Mouse (Mus musculus) CD4-positive, CD25-positive, alpha-beta regulatory T cell, adult 2 months (primary cell): Measurements from ENCODE around the gene Zfhx3.

Experiments used
- DNase-seq: peaks from one replicate; pipeline ENCODE4 v3.0.0-alpha.2; 2012; ENCODE audit warnings: low read depth, low spot score

Zfhx3 gene

DNA sequence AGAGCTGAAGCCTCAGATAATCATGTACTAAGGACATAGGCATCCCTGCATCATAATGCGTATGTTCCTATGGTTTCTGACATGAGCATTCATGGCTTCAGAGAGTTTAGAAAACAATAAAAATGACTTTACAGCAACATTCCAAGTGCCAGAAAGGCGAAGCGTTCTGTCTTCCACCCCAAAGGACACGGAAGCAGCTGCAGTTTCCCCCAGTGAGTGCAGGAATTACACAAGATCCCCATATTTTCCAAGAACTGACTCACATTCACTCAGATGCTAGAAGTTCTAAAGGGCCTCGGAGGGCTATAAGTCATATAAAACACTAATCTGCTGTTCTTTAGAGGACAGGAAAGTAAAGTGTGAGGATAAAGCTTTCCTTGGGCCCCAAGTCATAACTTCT is 75.3 kb downstream of the Zfhx3 start:
- no peak for DNase-seq

DNA sequence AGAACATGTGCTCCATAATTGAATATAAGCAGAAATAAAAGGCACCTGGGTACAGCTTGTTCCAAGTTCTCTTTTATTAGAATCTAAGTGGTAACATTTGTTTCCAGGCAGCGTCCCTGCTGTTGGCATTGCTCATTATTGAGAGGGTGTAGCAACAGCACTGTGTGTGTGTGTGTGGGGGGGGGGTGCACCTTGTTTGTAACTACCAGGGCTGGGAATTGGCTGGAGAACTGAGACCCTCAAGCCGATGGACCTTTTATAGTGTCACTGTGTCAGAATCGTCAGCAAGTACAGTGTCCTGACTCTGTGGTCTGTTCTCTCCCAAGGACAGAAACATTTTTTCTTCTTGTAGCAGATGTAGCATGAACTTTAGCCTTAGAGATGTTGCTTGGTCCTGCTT is 77.2 kb downstream of the Zfhx3 start:
- DNase-seq: no peak

DNA sequence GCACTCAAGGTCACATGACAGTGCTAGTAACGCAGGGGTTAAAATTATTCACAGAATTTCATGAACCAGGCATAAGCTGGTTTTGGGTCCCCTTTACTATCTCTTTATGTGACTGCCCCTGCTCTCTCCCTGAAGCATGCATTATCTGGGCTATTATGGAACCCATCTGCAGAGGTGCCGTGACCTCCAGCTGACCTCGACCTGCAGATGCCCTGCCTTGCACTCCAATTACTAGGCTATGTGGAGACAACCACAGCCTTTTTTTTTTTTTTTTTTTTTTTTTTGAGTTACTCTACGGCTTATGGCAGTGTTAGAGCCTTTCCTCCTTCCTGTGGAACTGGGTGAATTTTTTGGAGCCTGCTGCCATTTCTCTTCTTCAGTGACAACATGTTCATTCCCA is 80.0 kb downstream of the Zfhx3 start:
- no peak for DNase-seq

DNA sequence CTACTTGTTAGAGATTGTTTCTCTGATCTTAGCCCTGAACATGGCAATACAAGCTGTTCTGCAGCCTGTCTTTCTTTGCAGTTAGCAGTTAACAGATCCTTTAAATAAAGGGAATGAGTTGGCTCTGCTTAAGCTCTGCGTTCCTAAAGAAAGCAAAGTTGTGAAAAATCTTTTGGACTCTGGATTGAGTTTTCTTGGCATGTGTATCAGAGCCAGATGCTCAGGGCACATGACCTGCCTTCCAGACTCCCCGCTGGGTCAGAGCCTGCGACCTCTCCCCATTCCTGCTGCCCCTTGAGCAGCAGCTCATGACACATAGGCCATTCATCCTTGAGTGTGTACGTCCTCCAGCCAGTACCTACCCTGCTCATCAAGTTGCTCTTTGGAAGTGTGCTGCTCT is 81.9 kb downstream of the Zfhx3 start:
- DNase-seq: no peak

DNA sequence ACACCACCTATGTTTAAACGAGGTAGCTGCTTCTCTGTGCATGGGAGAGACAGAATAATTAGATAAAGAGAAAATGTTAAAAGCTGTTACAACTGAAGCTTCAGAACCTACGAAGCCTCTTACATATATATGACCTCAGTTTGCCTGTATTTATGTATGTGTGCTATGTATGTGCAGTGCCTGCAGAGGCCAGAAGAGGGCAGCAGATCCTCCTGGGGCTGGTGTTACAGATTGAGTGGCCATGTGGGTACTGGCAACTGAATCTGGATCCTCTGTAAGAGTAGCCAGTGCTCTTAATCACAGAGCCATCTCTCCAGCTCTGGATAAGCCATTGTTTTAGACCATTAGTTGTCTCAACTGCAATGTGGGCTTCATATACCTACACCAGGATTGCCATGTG is 82.8 kb downstream of the Zfhx3 start:
- peak; percentile 3 for DNase-seq

DNA sequence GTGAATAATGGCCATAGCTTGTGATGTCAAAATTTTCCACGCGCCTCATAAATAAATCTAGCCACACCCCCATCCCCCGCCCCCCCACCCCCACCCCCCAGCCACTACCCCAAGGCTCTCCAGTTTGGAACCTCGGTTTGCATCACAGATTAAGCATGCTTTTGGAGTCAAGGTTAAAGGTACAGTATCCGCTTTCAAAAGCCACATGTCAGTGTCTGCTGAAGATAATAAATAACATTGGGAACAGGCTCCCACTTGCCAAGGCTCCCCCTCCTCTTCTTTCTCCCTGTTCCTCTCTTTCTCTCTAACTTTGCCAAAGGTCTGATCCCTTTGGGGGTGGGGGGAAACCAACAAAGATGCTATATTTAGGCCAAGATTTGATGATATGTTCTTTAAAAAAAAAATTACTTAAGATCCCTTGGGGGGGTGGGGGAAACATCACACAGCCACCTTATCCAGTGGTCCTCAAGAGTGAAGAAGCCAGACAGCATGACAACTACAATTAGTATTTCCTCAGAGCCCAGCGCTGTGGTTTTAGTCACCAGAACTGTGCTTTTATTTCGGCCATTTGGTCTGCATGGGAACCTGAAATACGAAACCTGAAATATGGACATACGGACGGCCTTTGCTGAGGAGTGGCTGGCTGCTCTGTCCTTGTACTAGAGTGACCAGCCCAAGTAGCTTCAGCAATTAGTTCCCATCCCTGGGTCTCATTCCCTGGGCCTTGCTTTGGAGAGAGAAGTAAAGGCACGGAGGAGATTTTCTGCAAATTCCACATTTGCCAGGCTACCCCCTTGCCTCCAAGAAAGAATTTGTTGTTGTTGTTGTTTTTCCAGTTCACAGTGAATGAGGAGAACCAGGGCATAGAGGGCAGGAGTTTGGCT is 84.4 kb downstream of the Zfhx3 start:
- DNase-seq: no peak

DNA sequence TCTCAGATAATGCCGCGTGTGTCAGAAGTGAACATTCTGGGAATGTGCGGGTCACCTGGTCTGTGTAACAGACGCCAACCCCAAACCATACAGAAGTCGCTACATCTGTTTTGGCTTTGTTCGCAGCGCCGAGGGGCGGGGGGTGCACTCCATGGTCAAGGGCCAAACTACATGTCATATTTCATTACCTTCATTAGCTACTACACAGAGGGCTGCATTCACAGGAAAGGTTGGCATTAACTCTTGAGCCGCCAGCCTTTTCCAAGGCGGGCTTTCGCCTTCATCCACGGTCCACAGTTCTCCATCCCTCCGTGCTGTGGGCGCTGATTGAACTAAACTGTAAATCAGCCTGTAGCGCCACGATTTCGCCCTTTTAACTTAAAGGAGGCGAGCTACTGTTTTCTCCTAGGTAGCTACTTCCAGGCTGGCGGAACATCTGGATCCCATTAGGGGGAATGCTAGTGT is 85.1 kb downstream of the Zfhx3 start:
- DNase-seq: no peak

DNA sequence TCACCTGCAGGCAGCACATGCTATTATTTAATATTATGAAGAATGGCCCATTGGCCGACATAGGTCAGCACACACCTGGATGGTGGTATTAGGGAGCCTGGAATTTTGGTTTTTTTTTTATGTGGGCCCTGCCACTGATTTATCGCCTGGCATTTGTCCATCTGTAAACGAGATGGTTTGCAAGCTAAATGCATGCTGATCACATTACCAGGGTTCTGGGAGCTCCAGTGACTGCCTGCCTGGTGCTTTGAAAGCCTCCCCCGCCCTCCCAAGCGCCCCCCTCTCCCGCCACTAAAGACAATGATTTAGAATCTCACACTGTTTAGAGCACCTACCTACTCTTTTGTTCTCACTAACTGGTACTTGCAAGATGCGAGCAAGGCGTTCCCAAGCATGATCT is 86.0 kb downstream of the Zfhx3 start:
- no peak for DNase-seq

DNA sequence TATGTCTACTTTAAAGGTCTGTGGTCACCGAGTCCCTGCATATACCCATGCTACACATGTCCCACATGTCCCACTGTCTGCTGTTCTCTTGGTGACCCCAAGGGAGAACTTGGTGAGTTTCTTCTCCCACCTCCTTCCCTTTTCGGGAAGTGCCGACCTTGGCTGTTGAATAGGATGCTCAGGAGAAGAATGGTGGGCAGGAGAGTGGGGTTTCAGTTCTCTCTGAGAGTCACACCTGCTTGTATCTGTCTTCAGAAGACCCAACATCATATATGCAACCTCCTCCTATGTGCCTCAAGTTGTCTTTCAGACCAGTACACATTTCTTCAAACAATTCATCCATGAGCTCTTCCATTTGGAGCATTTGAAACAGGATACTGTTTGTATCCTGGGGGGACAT is 88.7 kb downstream of the Zfhx3 start:
- DNase-seq: no peak

DNA sequence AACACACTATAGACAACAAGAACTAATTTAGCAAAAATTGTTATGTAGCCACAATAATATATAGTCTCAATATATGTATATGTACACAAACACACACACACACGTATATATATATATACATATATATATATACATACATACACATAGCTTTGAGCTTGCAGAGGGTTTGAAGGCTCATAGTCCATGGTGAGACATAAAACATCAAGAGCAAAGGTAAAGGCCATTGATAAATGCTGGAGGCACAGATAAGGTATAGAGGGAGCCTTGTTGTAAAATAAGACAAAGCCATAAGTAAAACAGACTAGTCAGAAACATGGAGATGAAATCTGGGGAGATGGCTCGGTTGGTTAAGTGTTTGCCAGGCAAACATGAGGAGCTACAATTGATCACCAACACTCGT is 91.6 kb downstream of the Zfhx3 start:
- DNase-seq: no peak

DNA sequence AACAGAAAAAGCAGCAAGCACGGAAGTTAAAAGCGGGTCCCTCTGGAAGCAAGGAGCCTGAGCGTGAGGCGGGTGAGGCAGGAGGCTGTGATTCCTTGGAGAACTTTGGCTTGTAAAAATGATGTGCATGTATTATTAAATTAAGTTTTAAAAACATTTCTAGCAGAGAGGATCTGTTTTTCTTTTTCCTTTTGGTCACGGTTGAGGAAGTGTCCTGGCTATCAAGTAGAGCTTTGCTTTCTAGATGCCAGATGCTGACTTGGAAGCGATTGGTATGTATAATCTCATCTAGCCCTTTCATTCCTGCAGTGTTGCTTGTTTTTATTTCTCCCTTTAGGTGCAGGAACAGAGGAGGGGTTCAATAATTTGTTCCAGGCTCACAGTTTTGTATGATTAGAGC is 92.3 kb downstream of the Zfhx3 start:
- no peak for DNase-seq

DNA sequence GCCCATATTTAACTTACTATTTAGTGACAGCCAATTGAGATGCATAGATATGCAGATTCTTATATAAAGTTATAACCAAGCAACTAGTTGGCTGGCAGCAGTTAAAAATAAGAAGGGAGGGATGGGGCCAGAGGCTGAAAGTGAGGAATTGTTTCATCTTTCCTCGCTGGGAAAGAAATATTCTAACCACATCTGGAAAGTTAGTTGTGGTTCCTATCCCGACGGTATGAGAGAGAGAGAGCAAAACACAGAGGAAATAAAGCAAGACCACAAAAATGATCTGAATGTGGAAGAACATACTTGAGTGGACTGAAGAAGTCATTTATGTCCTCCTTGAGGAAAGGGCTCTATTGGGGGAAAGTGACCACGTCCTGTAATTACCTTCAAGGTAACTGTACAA is 101.2 kb downstream of the Zfhx3 start:
- DNase-seq: no peak

DNA sequence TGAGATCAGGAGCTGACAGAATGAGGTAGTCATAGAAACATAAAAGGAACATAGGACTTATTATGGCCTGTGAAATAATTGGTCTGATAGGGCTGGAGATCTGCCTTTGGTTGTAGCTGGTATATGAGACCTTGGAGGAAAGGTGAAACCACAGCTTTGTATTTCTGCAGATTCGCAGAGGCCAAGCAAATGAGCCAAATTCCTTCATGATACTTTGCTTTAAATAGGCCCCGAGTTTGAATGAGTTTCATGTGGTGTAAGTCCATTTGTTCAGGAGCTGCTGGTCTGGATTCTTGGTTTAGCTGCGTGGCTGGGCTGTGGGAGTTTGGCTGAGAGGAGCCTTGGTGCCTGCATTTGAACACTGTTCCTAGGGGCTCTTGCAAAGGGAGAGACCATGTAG is 101.7 kb downstream of the Zfhx3 start:
- no peak for DNase-seq

DNA sequence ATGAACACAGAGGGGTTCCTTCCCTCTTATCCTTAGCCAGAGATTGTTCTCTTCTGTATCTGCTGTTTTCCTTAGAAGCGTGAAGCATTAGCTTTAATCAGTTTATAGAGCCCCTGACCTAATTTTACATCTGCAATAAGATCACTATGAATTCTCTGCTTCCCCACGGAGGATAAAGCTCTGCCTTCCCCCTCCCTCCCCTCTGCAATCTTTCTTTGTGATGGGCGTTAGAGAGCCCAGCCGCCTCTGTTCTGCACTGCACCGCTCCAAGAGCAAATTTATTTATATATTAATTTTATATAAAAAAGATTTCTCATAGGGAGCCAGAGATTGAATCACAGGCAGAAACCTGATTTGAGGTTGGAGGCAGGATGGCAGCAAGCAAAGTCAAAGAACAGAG is 113.8 kb downstream of the Zfhx3 start:
- DNase-seq: no peak

DNA sequence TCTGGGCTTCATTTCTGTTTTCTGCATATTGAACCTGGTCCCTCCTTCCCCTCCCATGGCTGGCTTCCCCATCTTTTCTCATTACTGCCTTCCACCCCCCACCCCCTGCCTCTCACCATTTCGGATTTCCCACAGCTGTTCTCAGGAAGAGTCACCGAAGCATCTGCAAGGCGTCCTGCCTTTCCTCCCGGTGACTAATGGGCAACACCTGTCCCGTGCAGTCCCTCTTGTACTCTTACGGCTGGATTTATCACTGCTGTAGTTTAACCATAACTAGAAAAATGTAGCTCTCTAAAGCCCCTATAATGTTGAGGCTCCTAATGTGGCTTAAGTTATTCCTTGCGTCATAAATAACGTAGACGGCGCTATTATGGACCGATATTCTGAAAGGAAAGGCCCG is 119.5 kb downstream of the Zfhx3 start:
- DNase-seq: no peak

DNA sequence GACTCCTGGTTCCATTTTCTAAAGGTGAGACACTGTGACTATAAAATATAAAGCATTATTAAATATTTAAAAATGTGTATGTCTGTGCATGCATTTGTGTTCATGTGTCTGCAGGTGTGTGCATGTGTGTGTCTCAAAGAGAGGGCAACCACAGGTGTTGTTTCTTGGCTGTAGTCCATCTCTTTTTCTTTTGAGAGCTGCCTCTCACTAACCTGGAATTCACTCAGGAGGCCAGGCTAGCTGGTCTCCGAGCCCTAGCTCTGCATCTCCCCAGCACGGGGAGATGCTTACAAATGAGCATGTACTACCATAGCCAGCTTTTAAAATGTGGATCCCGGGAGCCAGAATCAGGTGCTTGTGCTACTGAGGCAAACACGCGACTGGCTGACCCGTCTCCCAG is 124.7 kb downstream of the Zfhx3 start:
- no peak for DNase-seq

DNA sequence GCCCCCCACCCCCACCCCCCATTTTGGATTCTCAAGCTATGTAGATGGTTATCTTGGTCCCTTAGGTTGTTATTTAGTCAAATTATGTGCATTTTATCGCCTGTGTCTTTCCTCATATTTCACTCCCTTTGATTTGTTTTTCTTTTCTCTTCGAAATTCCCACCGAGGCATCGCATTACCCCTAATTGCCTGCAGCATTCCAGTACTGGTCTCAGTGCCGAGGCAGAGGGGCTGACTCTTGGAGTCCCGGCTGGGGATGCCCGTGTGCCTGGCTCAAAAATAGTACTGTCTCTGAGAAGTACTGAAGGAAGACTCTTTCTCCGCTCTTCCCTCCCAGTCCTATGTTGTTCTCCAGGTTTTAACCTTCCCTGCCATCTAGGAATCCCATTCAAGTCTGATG is 125.8 kb downstream of the Zfhx3 start:
- DNase-seq: no peak

DNA sequence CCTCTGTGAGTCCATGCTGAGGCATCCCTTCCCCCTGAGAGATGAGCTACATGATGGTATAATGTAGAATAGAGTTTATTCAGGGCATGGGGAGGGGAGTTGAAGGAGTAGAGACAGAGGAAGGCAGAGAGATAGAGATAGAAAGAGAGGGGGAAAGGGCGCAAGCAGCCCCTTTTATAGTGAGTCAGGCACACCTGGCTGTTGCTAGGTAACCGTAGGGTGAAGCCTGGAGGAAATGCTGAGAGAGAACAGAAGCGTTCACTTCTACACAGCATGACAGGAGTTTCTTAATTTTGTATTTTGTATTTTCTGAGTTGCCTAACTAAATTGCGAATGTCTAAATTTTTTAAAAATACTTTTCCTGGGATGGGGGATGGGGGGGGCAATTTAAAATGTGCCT is 128.0 kb downstream of the Zfhx3 start:
- no peak for DNase-seq

DNA sequence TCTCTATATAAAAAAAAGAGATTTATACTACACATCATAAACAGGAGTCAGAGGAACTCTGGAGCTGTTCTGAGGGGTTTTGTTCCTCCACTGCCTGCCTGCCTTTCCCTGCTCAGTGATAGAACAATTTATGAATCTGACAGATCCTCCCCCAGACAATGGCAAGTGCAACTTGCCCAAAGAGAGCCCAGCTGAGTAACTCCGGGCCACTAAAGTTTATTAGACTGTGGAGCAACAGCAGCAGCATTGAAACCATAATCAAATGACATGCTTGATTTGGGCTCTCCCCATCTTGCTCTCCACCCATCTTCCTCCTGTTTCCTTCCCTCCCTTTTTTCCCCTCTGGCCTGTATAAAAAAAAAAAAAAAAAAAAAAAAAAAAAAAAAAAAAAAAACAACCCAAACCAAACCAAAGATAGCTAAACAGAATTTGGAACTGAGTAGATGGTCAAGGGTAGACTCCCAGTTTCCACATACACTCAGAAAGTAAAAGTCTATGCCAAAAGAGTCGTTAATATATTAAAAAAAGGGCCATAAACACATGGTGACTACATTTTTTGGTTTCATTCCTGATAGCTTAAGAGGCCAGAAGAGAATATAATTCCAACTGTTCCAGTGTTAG is 129.8 kb downstream of the Zfhx3 start:
- DNase-seq: no peak

DNA sequence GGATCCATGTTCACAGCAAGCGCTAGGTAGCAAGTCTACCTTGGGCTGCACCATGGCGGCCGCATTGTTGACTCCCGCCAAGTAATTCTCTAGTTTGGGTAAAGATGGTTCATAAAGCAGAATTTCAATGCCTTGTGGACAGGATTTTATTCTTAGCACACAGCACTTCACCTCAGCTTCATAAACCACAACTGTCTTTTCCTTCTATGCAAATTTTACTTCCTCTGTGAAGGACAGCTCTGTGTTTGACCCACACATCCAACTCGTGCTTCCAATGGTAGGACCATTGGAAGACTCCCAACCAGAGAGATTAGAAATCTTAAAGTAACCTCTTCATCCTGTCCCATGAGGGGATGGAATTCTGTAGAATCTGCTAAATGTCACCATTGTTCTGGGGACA is 130.4 kb downstream of the Zfhx3 start:
- no peak for DNase-seq

DNA sequence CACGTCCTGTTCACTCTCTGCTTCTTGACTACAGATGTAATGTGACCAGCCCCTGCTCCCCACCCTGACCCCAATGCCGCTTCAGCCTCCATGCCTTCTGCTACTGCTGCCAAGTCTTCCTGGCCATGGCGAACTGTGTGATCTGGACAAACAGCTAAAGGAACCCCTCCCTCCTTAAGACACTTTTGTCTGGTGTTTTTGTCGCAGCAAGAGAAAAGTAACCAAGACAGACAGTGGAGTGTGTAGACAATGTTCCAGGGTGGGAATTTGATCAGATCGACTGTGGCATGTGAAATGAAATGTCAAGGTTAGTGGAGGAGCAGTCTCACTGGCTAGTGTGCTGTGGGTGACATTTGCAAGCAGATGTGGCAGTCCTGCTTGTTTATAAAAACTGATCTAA is 132.7 kb downstream of the Zfhx3 start:
- DNase-seq: no peak

DNA sequence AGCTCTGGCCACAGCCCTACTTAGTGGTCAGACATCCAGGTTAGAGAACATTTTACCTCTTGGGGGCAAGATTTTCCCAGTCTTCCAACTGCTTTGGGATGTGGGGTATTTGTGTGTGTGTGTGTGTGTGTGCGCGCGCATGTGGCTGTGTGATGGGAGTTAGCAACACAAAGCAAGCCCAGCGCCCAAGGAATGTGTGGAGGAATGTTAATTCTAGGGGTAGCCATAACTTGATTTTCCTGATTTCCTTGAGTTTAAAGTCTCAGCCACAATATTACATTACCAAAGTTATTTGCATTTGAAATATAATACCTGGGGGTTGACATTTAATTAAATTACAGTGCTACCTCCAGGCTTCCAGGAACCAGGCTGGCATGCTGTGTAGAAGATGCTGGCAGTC is 136.3 kb downstream of the Zfhx3 start:
- DNase-seq: no peak

DNA sequence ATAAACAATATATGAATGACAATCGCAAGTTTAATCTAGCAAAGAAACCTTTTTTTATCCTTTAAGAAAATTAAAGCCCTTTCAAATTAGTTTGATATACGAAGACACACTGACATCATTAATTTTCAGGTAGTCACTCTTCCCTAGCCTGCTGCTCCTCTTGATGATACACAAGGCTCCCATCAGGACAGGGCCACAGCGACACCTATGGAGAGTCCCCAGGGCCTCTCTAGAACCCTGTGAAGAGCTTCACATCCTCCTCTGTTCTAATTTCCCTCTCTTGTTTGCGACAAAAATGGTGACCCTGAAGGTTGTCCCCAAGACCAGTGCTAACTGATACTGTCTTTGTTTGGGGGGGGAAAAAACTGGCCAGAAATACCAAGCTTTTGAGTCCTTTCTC is 144.5 kb downstream of the Zfhx3 start:
- no peak for DNase-seq
